Mouse (Mus musculus): Measurements from ENCODE around the gene Obsl1.

- no peak for TF ChIP-seq CTCF (IDR thresholded peaks at IDR 0.05)
- no peak for TF ChIP-seq EP300 (IDR thresholded peaks at IDR 0.05; ENCODE audit: insufficient read depth, low read depth, low read length)
- TF ChIP-seq POLR2A (IDR thresholded peaks at IDR 0.05; ENCODE audit: insufficient read depth, low read depth, low read length), result no peak
These were observed 67.5 kb downstream of the Obsl1 start for GRCm38 (mm10) chr1:75438782-75439181.

Data from heart, adult 2 months (tissue).